Mouse (Mus musculus) intestine, postnatal 0 days (tissue): ENCODE measurements at regions not wholly inside any gene's neighbourhood (a gene's known extent, or its start where the extent isn't known, plus 50 kb on each side); places are given as distances from the start of the nearest gene placed in this dataset.

Experiments
- ATAC-seq: fragments of 200-750 bp; cut with Nextera tagmentation; 2 replicates; pipeline ENCODE4 v1.8.0; 2017; ENCODE audit warnings: mild to moderate bottlenecking, moderate TSS enrichment, moderate library complexity
- H3K27ac ChIP-seq: fragments of 300-500 bp; sonication (generic); 2 replicates; pipeline ENCODE4 v1.5.1; 2014; ENCODE audit warnings: mild to moderate bottlenecking, low read depth, low read length, moderate library complexity
- H3K27me3 ChIP-seq: fragments of 300-500 bp; sonication (generic); replicated peaks from 2 replicates; pipeline ENCODE4 v1.6.1; 2014; ENCODE audit warnings: low read length, mixed read lengths; ENCODE audit not compliant: control insufficient read depth, insufficient read depth
- H3K36me3 ChIP-seq: fragments of 300-500 bp; sonication (generic); 2 replicates; pipeline ENCODE4 v1.6.1; 2014; ENCODE audit warnings: mild to moderate bottlenecking, moderate library complexity; ENCODE audit not compliant: control insufficient read depth, insufficient read depth
- H3K4me1 ChIP-seq: fragments of 300-500 bp; sonication (generic); replicated peaks from 2 replicates; pipeline ENCODE4 v1.6.1; 2014; ENCODE audit warnings: antibody characterized with exemption, low read length, mixed read lengths; ENCODE audit not compliant: control insufficient read depth, insufficient read depth
- H3K4me2 ChIP-seq: fragments of 300-500 bp; sonication (generic); replicated peaks from 2 replicates; pipeline ENCODE4 v1.6.1; 2014; ENCODE audit warnings: low read depth, mild to moderate bottlenecking, moderate library complexity
- H3K4me3 ChIP-seq: fragments of 300-500 bp; sonication (generic); 2 replicates; pipeline ENCODE4 v1.5.1; 2014; ENCODE audit warnings: low read depth, low read length
- H3K9ac ChIP-seq: fragments of 300-500 bp; sonication (generic); 2 replicates; pipeline ENCODE4 v1.6.1; 2014; ENCODE audit warnings: mild to moderate bottlenecking, low read depth, low read length
- H3K9me3 ChIP-seq: fragments of 300-500 bp; sonication (generic); 2 replicates; pipeline ENCODE4 v1.6.1; 2016; ENCODE audit warnings: mixed run types; ENCODE audit not compliant: control insufficient read depth
- CTCF ChIP-seq: sonication (generic); IDR thresholded peaks from 2 replicates; pipeline ENCODE4 v1.5.1; 2016; ENCODE audit warnings: low read depth, mild to moderate bottlenecking, control low read depth, antibody characterized with exemption, moderate library complexity
- WGBS: fragments of 180-500 bp; shearing (Covaris S2); extraction: QIAGEN DNeasy Blood & Tissue Kit; methylation state at CpG from one replicate; pipeline ENCODE4 v1.1.7; 2014; 5-methylcytosine and 5-hydroxymethylcytosine counted together

DNA sequence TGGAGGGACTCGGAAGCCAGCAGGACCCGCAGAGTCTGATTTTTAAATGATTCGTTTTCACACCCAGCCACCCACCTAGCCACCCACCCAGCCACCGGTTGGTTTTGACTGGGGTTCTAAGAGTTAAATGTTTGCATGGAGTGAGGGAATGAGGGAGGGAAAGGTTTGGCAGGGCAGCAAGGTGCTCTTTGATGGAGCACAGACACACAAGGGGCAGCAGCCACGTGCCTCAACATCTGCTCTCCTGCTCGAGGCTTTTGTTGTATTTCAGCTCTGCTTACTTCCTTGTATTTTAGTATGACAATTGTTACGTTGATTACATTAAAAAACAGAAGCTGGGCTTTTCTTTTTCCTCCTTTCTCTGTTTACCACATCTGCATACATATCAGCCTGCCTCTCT is 367.6 kb downstream of the Ajap1 start:
- 57% methylated on average over 7 of the region's 7 CpGs for WGBS
- Histone ChIP-seq H3K4me2 (no peak overlapping the region), H3K9me3 (no peaks in the 10 kb centered on the region), H3K27me3 (no peaks in the 10 kb centered on the region), H3K4me3 (no peak overlapping the region), H3K9ac (no peak overlapping the region), H3K4me1 (no peaks in the 10 kb centered on the region), H3K36me3 (no peaks in the 10 kb centered on the region), H3K27ac (no peak overlapping the region)
- TF ChIP-seq CTCF: no peak
- ATAC-seq: no peak

DNA sequence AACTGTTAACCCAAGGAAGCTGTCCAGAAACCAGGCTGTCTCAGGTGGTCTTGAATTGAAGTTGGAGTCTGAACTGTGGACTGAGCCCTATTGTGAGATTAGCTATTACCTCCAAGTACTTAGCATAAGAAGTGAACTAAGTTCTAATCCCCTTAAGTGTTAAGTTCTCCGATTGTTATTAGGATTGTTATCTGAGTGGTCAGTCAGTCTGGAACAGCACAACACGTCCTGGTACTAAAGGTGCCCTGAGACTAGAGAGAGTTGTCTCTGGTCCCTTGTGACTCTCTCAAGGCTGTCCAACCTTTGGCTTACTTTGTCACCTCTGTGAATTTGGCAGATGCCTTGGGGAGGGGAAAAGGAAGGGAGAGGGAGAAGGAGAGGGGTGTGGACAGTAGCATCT is 369.0 kb downstream of the Ajap1 start:
- 67% methylated on average over 2 of the region's 2 CpGs for WGBS
- H3K27me3 ChIP-seq: no peaks in the 10 kb centered on the region
- no peak overlapping the region for H3K9ac ChIP-seq
- no peaks in the 10 kb centered on the region for H3K9me3 ChIP-seq
- no peak overlapping the region for H3K4me3 ChIP-seq
- H3K36me3 ChIP-seq: no peaks in the 10 kb centered on the region
- TF ChIP-seq CTCF: no peak
- H3K27ac ChIP-seq: no peak overlapping the region
- ATAC-seq: no peak
- H3K4me2 ChIP-seq: no peak overlapping the region
- no peaks in the 10 kb centered on the region for H3K4me1 ChIP-seq

DNA sequence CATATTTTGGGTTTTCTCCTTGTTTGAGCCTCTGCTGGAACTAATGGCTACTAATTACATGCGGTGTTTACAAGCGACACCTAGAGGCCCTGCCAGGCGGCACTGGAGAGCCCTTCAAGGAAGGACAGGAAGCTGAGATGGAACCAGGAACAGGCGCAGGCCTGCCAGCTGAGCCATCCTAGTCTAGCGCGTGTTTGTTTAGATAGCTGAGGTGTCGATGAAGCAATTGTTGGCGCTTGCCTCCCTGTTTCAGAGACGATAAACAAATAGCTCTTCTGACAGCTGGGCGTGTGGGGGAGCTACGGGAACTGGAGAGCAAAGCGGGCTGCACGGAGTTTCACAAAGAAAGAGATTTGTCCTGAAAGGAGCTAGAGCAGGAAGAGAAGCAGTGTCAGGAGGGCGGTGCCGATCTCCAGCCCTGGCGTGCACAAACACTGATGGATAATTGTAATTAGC is 372.3 kb downstream of the Ajap1 start:
- no peak overlapping the region for H3K4me2 ChIP-seq
- no peaks in the 10 kb centered on the region for H3K9me3 ChIP-seq
- no peaks in the 10 kb centered on the region for H3K36me3 ChIP-seq
- H3K4me1 ChIP-seq: no peaks in the 10 kb centered on the region
- no peak overlapping the region for H3K27ac ChIP-seq
- H3K27me3 ChIP-seq: no peaks in the 10 kb centered on the region
- no peak for ATAC-seq
- peak; percentile 37 for TF ChIP-seq CTCF
- 31% methylated on average over 16 of the region's 16 CpGs for WGBS
- H3K4me3 ChIP-seq: no peak overlapping the region
- no peak overlapping the region for H3K9ac ChIP-seq

DNA sequence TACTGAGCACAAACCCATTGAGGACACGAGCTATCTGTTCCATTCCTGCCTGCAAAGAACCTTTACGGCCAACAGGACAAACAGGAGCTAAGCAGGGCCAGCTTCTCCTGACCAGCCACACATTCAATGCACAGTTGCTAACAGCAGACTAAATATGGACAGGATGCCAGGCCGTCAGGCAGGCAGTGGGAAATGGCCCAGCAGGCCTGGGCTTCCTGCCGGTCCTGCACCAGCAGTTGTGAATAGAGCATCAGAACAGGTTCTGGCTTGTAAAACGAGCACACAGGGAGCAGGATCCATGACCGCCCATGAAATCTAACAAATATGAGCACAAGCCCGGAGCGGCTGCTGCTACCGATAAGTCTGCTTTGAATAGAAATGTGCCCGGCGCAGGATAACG is 384.0 kb downstream of the Ajap1 start:
- Histone ChIP-seq H3K27ac (no peak overlapping the region), H3K4me2 (no peak overlapping the region), H3K4me1 (no peaks in the 10 kb centered on the region), H3K9ac (no peak overlapping the region), H3K27me3 (no peaks in the 10 kb centered on the region), H3K36me3 (no peaks in the 10 kb centered on the region), H3K9me3 (no peaks in the 10 kb centered on the region), H3K4me3 (no peak overlapping the region)
- 84% methylated on average over 12 of the region's 12 CpGs for WGBS
- no peak for TF ChIP-seq CTCF
- ATAC-seq: no peak

DNA sequence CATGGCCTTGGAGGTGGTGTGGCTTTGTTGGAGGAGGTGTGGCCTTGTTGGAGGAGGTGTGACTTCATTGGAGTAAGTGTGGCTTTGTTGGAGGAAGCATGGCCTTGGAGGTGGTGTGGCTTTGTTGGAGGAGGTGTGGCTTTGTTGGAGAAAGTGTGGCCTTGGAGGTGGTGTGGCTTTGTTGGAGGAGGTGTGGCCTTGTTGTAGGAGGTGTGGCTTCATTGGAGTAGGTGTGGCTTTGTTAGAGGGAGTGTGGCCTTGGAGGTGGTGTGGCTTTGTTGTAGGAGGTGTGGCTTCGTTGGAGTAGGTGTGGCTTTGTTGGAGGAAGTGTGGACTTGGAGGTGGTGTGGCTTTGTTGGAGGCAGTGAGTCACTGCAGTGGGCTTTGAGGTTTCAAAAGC is 385.0 kb downstream of the Ajap1 start:
- 68% methylated on average over 1 of the region's 1 CpGs for WGBS
- no peak overlapping the region for H3K4me2 ChIP-seq
- no peak overlapping the region for H3K4me3 ChIP-seq
- no peak overlapping the region for H3K9ac ChIP-seq
- no peak overlapping the region for H3K27ac ChIP-seq
- no peak for ATAC-seq
- no peaks in the 10 kb centered on the region for H3K27me3 ChIP-seq
- TF ChIP-seq CTCF: no peak
- no peaks in the 10 kb centered on the region for H3K36me3 ChIP-seq
- H3K9me3 ChIP-seq: no peaks in the 10 kb centered on the region
- no peaks in the 10 kb centered on the region for H3K4me1 ChIP-seq

DNA sequence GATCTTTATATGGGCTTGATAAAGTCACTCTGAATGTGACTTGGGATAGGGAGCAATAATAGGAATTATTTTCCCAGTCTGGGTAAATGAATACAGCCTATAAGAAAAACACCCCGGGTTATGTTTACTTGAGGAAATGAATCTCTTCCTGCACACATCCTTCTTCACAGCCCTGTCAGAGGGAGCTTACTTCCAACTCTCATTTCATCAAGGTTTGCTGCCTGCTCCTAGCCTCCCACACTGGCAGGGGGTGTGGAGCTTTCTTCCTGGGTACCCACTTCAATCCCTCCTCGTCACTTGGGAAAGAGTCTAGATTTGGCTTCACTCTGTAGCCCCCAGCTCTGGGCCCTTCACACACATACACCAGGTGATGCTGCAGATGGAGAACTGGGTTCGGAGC is 389.5 kb downstream of the Ajap1 start:
- Histone ChIP-seq H3K36me3 (no peaks in the 10 kb centered on the region), H3K4me1 (no peaks in the 10 kb centered on the region), H3K27me3 (no peaks in the 10 kb centered on the region), H3K9me3 (no peaks in the 10 kb centered on the region), H3K9ac (no peak overlapping the region), H3K4me3 (no peak overlapping the region), H3K4me2 (no peak overlapping the region), H3K27ac (no peak overlapping the region)
- WGBS: 59% methylated on average over 3 of the region's 3 CpGs
- no peak for ATAC-seq
- TF ChIP-seq CTCF: no peak

DNA sequence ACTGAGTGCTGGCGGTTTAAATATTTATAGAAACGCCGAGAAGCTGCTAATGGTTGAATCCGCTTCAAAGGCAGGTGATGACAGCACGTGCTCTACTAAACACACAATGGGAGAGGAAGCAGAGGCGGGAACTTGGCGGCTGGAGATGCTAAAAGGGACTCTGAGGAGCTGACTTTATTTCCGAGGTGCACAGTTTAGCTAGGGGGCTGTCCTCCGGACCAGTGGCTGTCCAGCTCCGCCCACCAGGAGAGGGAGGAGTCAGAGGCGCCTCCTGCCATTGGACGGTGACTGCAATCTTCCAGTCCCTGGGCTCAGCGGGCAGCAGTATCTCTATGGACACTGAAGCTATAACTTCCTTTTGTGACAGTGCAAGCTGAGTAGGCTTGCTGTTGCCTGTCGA is 400.4 kb downstream of the Ajap1 start:
- Histone ChIP-seq H3K27ac (no peak overlapping the region), H3K9ac (no peak overlapping the region), H3K4me1 (no peaks in the 10 kb centered on the region), H3K9me3 (no peaks in the 10 kb centered on the region), H3K4me2 (no peak overlapping the region), H3K27me3 (no peaks in the 10 kb centered on the region), H3K4me3 (no peak overlapping the region), H3K36me3 (no peaks in the 10 kb centered on the region)
- WGBS: 23% methylated on average over 14 of the region's 14 CpGs
- no peak for TF ChIP-seq CTCF
- no peak for ATAC-seq
